Mouse (Mus musculus) gastrocnemius, postnatal 36 days (tissue): ENCODE results near the gene Parp12. TPM values are rescaled to one million over a fixed set of nuclear protein-coding genes. Genes with fewer than 3 reads are reported as not detected.

Experiments
- DNase-seq, 2 experiments: peaks; one replicate each; pipeline ENCODE4 v3.0.0; 2022
- intact Hi-C: fragments of 180-260 bp; cut with DNase I; formaldehyde crosslinking; loops from one replicate; pipeline ENCODE4 v1.15.1; 2025
- long read RNA-seq, 2 experiments: library from polyadenylated mRNA; stranded (forward); transcript quantifications; one replicate each; pipeline ENCODE4 v2.0.0; 2021
- total RNA-seq, 2 experiments: library from RNA; stranded (reverse); gene quantifications; 2 replicates each; pipeline ENCODE4 v1.2.3; 2021

Gene Parp12
- total RNA-seq = 1 to 10 TPM; 3.1 to 3.2 TPM
- long read RNA-seq, experiment 1, partial matches to known transcripts = 0 of 5 reads
- long read RNA-seq, experiment 1, other reads (novel, unspliced or antisense) = 2 of 5 reads
- long read RNA-seq, experiment 2, partial matches to known transcripts = 0 of 5 reads
- long read RNA-seq, experiment 2, other reads (novel, unspliced or antisense) = 2 of 5 reads

DNA sequence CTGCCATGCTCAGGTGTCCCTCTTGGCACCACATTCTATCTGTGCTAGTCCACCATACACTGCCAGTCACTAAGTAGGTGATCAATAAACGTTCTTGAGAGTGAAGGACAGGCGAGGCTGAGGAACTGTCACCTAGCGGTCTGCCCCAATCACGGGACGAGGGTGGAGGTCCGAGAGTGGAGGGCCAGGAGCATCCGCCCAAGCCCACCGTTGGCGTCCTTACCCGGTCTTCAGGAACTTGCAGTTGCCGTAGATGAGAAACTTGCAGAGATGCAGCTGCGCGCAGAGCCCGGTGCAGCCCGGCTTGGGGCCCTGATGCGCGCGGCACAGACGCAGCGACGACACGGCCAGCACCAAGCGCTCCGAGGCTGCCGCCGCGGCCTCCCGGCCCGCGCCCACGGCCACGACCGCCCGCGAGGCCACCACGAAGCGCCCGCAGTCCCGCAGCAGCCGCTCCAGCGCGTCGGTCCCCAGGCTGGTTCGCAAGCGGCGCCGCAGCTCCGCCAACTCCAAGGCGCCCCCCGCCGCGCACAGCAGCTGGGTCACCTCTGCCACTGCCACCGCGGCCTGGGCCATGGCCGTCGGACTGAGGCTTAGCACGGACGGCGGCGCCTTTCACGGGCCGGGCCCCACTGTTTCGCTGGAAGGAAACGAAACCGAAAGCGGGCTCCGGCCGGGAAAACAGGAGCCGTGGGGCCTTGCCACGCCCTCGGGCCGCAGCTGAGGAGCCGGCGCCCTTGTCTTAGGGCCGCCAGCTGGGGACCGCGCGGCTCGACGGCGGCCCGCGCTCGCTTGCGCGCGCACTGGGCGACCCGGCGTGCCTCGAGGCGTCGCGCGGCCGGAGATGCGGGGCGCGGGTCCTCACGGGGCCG, at the start of gene Parp12:
Gene Parp12, minus strand, starts transcription at position 766 of the 872 bp plus-strand sequence.
- DNase-seq = peak; percentile 77 to 80
- intact Hi-C loops = no loop called here

DNA sequence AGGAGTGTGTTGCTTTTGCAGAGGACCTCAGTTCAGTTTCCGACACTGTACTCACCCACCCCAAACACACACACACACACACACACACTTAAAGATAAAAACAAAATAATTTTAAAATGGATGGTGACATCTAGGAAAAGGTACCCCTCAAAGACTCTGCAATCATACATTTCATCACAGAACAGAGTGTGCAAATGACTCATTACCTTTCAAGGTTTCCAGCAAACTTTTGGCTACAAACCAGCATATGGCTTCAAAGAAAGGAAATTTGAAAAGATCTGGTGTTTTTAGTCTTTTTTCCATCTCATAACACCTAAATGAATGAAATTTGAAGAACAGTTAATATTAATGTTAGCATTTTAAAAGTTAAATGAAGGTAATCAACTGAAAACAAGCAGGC, 46.7 kb upstream of the Parp12 start:
- DNase-seq = no peak
- intact Hi-C loops = no loop called here

DNA sequence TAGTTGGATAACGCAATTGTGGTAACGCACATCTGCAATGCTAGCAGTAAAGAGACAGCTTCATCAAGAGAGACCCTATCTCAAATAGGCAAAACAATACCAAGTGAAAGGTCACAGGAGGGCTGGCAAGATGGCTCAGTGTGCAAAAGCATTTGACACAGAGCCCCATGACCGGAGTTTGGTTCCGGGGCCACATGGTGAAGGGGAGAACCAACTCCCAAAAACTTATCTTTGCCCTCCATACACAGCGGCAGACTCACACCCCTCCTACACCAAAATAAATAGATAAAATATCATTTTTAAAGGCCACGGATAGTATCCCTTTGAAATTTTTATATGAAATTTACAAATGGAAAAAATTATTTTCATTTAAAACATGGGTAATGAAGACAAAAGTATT, 43.8 kb upstream of the Parp12 start:
- no peak for DNase-seq

DNA sequence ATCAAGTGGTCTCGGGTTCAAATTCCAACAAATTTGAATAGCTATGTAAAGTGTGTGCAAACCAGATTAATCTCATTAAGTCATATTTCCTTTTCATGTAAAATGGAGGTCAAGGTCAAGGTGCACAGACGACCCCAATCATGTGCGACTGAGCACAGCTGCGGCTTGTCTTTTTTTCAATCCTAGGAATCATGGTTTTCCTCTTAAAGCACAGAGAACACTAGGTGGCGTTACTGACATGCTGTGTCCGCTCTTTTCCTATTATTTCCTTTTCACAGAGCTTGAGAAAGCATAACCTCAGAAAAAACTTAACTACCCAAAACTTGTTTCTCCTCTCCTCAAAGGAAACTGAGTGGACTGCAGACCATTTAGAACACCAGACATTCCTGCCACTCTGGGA, 27.9 kb upstream of the Parp12 start:
- intact Hi-C loops = loop anchor here (5.0 kb wide), 1 partner anchor 196 kb away; no protein-coding TSS in a partner anchor
- DNase-seq = no peak

More for the DNA sequence above, 43.8 kb upstream of the Parp12 start:
- intact Hi-C loops = no loop called here

DNA sequence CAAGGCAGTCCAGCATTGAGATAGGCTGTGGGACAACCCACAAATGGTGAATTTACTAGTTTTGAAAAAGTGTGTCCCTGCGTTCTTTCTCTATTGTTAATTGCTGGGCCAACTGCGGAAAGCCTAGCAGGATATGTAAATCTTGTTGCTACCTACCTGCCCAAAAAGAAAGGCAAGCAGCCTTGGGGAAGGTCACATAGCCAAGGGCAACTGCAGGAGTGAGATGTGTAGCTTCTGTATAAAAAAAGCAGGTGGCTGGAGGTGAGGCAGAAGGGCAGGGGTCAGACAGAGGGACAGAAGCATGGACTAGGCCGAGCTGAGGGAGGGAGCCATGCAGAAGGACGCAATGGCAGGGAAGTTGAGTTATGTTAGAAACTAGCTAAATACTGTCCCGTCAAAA, 14.4 kb upstream of the Parp12 start:
- DNase-seq = no peak
- intact Hi-C loops = no loop called here

DNA sequence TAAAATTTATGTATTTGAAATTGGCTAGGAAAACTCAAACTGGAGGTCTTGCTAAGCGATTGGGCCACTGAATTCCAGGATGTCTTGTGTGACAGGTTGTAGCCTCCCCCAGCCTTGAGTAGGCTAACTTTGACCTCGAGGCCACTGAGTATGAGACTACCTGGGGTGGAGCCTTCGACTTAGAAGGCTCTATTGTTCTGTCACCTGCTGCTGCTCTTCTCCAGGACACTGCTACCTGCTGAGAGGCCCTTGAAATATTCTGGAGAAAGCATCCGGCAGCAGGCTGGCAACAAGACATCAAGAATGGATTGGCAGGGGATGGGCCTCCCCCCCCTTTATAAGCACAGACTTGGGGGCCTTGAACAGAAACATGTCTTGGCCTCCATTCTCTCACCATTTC, 13.3 kb upstream of the Parp12 start:
- intact Hi-C loops = no loop called here

DNA sequence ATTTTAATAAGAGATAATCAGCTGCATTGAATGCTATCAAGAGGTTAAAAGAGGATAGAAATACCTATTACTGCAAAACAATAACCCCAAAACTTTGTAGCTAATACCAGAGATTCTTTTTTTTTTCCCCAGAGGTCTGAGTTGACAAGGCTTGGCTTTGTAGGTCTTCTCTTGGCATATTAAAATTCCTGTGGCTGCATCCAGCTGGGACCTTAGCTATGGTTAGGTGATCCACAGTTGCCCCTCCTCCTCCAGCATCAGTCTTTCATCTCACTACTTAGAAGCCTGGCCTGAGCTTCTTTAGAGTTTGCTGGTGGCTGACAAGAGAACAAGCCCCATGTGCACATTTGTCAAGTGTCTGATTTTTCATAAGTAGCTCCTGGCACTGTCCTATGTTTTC, 6.6 kb upstream of the Parp12 start:
- no peak for DNase-seq
- intact Hi-C loops = no loop called here

More for the DNA sequence above, 13.3 kb upstream of the Parp12 start:
- DNase-seq = no peak

DNA sequence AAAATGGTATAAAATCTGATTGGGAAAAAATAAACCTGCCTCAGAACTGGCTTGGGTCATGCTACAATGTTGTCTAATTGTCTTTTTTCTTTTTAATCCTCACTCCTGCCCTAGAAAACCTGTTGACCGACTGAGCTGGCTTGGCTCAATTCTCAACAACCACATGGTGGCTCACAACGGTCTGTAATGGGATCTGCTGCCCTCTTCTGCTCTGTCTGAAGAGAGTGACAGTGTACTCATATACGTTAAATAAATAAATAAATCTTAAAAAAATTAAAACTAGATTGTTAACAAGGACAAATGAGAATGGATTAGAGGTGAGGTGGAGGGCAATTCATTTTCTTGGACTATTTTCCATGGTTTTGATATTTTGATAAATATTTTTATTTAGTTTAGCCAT, 2.5 kb upstream of the Parp12 start:
- no peak for DNase-seq
- intact Hi-C loops = no loop called here

DNA sequence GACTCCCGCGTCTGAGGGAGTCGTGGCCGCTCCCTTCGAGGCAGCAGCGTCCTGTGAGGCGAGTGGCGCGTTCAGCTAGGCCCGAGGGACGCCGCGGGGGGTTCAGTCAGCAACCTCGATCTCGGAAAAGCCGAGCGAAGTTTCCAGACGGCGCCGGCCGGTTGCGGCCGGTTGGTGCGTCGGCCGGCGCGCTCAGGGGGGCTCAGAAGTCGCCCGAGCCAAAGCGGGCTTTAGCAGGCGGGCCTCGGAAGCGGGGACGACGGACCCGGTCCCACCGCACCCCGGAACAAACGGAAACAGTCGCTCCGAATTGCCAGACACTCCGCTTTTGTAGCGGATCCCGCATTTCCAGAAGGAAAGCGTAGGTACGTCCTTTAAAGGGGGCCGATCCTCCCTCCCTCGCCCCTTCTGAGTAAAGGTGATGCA, 320 bp upstream of the Parp12 start:
- intact Hi-C loops = no loop called here
- peak in 1 of 2 experiments; percentile 4 for DNase-seq

DNA sequence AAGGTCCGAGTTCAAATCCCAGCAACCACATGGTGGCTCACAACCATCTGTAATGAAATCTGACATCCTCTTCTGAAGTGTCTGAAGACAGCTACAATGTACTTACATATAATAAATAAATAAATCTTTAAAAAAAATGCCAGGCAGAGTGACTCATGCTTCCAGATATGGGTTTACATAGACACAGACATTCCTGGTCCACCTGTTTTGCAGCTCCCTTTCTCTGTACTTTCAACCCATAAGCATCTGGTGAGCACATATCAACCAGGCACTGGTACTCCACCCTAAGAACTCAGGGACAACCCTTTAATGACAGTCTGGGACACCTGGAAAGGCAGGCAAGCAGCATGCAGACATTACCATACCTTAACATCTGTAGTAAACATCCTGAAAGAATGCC, 2.7 kb downstream of the Parp12 start:
- no peak for DNase-seq
- intact Hi-C loops = no loop called here

DNA sequence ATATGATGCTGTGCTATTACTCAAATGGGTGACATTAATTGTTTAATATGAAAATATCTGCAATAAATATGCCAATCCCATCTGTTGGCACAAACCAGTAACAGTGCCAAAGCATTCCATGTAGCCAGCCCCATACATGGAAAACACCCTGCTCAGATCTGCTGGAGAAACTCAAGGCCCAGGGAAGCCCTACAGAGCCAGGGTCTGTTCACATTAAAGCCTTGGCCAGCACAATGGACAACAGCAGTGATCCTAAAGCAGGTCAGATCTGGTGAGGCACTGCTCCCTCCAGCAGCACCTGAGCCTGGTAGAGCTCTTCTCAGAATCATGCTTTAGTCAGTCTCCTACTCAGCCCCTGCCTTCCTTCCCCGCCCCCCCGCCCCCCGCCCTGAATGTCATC, 5.0 kb downstream of the Parp12 start:
- no peak for DNase-seq
- intact Hi-C loops = no loop called here

DNA sequence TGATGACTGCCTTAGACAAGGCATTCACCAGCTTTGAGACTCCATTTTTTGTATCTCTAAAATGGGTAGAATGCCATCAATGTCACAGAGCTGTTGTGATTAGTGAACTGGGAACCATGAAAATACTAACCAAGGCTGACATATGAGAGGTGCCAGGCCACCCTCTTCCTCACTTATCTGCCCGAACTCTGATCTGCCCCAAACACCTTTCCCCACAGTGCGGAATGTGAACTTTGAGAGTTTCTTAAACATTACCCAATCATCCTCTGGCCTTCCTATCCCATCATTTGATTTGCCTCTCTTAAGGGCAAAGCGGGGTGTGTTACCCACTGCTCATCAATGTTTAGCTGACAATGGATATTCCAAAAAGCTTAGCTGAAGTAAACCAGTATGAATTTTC, 5.4 kb downstream of the Parp12 start:
- intact Hi-C loops = no loop called here

DNA sequence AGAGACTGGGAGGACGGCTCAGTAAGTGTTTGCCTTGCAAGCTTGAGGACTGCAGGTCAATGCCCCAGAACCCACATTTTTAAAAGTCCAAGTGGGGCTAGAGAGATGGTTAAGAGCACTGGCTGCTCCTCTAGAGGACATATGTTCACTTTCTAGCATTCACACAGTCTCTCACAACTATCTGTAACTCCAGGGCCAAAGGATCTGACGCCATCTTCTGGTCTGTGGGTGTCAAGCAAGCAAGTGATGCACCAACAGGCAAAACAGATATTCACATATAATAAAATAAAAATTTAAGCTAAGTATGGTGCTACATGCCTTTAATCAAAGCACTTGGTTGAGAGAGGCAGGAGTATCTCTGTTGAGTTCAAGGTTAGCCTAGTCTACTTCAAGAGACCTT, 11.3 kb downstream of the Parp12 start:
- DNase-seq = no peak
- intact Hi-C loops = no loop called here

More for the DNA sequence above, 5.4 kb downstream of the Parp12 start:
- DNase-seq = no peak

DNA sequence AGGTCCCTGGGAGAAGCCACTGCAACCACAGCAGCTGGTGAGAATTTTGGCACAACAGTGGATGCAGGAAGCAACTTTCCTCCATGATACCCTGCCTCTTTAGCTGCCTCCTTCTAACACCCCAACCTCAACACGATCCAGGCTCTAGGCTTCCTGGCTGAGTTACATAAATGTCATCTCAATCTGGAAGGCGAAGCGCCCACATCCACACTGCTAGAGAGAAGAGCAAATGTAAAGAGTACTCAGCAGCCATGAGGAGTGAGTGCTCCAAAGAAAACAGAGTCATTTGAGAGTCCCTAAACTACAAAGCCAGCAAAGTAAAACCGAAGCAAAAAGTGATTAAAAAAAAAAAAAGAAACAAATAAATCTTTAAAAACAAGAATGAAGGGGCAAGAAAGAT, 13.5 kb downstream of the Parp12 start:
- intact Hi-C loops = no loop called here
- DNase-seq = no peak

DNA sequence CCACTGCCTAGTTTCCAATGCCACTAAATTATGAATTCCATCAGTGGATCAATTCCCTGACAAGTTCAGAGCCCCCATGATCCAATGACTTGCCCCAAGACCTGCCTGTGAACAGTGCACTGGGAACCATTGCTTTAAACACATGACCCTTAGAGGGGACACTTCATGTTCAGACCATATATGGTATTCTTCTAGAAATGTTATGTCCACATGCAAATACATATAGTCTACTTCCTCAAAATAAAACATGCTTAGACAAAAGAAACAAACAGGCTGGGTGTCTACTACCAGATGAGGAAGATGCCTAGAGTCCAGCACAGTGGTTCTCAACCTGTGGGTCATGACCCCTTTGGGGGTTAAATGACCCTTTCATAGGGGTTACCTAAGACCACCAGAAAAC, 41.7 kb downstream of the Parp12 start:
- DNase-seq = no peak
- intact Hi-C loops = no loop called here

DNA sequence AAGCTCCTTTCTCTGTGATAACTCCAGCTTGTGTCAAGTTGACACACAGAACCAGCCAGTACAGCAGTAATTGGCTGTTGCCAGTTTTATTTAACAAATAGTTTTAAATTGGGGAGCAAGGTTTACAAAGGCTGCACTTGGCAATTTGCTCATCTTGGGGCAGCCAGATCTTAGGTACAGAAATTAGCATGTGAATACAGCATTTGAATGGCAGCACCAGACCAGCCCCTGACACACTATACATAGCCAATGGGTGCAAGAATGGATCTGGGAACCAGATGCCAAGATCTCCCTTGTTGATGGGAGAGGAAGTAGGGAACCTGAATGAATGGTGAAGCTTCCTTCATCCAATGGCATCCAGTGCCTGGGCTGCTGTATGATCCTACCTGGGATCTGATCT, 44.0 kb downstream of the Parp12 start:
- DNase-seq = no peak
- intact Hi-C loops = no loop called here

DNA sequence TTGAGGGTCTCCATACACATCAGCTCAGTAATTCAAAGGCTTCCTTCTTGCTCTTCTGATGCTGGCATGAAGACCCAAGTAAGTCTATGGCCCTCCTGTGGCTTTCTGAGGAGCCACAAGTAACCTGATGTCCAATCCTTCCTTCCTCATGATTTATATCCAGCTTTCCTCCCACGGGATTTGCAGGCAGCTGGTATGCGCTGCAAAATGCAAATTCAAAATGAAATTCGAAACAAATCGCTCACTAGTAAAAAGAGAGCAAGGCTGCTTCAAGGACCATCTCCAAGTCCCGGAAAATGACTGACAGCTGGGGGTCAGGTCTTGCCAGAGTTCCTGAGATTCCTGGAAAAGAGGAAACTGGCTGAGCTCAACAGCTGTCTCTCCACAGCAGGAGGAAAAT, 45.5 kb downstream of the Parp12 start:
- no peak for DNase-seq
- intact Hi-C loops = no loop called here

DNA sequence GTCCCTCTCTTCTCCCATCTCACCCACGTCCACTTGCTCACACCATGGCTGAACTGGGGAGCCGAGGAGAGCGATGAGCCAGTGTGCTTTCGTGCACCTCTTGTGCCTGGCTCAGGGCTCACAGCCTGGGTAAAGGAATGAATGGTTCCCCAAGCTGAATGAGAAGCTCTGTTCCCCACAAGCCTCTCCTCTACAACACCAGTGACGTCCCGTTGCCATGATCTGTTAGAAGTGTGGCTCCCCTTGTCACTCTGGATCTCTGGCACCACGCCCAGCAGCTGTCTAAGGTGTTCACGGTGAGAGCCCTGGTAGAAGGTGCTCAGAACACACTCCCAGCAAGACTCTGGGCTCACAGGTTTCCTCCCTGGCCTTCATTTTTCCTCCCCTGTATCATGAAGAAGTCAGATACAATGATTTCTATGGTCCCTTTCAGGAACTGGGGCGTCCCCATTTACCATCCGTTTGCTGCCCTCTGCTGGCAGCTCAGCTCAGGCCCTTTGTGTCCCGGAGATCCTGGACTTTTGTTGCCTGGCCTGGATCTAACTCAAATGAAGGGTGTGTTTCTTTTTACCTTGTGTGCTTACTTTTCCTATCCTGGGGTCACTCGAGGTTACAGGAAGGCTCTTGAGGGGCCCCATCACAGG, 51.1 kb downstream of the Parp12 start:
- intact Hi-C loops = loop anchor here (5.0 kb wide), 2 partner anchors 140 to 330 kb away; no protein-coding TSS in a partner anchor
- peak; percentile 59 to 72 for DNase-seq

DNA sequence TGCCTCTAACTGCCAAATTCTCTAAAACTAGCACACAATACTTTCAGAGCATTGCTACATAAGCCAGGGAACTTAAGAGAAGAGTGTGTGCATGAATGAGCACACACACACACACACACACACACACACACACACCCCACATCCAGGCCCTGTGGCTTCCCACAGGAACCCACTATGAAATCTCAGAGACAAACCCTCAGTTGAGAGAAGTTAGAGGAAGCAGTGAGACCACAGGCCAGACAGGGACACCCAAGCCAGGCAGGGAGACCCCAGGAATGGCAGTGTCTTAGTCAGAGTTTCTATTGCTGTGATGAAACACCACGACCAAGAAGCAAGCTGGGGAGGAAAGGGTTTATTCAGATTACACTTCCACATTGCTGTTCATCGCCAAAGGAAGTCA, 54.6 kb downstream of the Parp12 start:
- no peak for DNase-seq
- intact Hi-C loops = no loop called here

DNA sequence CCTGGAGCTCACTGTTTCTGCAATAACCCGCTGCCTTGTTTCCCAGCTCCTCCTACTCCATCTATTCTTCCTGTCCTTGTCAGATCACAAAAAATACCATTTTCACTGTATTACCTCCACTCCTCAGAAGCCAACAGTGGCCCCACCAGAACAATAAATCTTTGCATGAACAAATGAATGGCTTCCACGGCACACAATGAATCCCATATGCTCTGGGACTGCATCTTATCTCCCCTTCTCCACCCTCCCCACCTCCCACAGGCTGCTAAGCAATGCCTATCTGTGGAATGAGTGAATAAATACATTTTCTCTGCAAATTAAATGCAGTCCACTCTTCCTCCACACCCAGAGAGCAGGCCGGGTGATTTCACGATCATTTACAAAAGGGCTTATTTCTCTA, 57.0 kb downstream of the Parp12 start:
- DNase-seq = no peak
- intact Hi-C loops = no loop called here
